Mouse (Mus musculus) C2C12 (cell line): ENCODE data around the gene Babam2. TPM values are rescaled to one million over a fixed set of nuclear protein-coding genes. Genes with fewer than 3 reads are reported as not detected.

Experiments
- H3K27me3 ChIP-seq: one replicate; pipeline ENCODE4 v1.6.1; 2011; ENCODE audit not compliant: control insufficient read depth, insufficient read depth, insufficient read length
- H3K36me3 ChIP-seq: one replicate; pipeline ENCODE4 v1.6.1; 2011; ENCODE audit not compliant: control insufficient read depth, insufficient read depth
- H3K4me3 ChIP-seq: one replicate; pipeline ENCODE4 v1.5.1; 2011; ENCODE audit warnings: mild to moderate bottlenecking, control low read depth; ENCODE audit not compliant: poor library complexity, insufficient read depth, severe bottlenecking
- H3K79me2 ChIP-seq: one replicate; pipeline ENCODE4 v1.6.1; 2011; ENCODE audit not compliant: control insufficient read depth, insufficient read depth
- H3K79me3 ChIP-seq: one replicate; pipeline ENCODE4 v1.6.1; 2011; ENCODE audit warnings: low read depth, control low read depth
- H3ac ChIP-seq: one replicate; pipeline ENCODE3; 2011; ENCODE audit warnings: low read depth; ENCODE audit not compliant: control insufficient read depth, insufficient read length
- CEBPB ChIP-seq: IDR thresholded peaks from one replicate; pipeline ENCODE4 v1.6.1; 2011; ENCODE audit warnings: low read depth, mild to moderate bottlenecking, control low read depth, moderate library complexity
- CTCF ChIP-seq: IDR thresholded peaks from one replicate; pipeline ENCODE4 v1.5.1; 2011; ENCODE audit not compliant: control insufficient read depth, insufficient read depth, insufficient read length
- FOSL1 ChIP-seq: IDR thresholded peaks from one replicate; pipeline ENCODE4 v1.8.0; 2011; ENCODE audit warnings: mild to moderate bottlenecking, low read length; ENCODE audit not compliant: poor library complexity, insufficient read depth, severe bottlenecking
- MAX ChIP-seq: IDR thresholded peaks from one replicate; pipeline ENCODE4 v1.6.1; 2011; ENCODE audit warnings: mild to moderate bottlenecking, control low read depth
- MYOD1 ChIP-seq: IDR thresholded peaks from one replicate; pipeline ENCODE4 v1.6.1; 2011; ENCODE audit warnings: low read depth; ENCODE audit not compliant: control insufficient read depth, insufficient read length
- MYOG ChIP-seq: IDR thresholded peaks from one replicate; pipeline ENCODE4 v1.6.1; 2011; ENCODE audit not compliant: control insufficient read depth, insufficient read length; ENCODE audit errors: extremely low read depth
- USF1 ChIP-seq: IDR thresholded peaks from one replicate; pipeline ENCODE4 v1.6.1; 2011; ENCODE audit warnings: low read depth, mild to moderate bottlenecking, control low read depth, moderate library complexity
- polyA plus RNA-seq: library from polyadenylated mRNA; unstranded; fragments of >200 nt; fragmentation: generic; extraction: Trizol; gene quantifications from one replicate; pipeline ENCODE4 v1.2.1, GENCODE M21; 2012; ENCODE audit warnings: missing spikeins

Babam2 gene
- polyA plus RNA-seq, 1 experiment: 36.0 TPM

GRCm38 (mm10) chr5:31808271-31808670 is 110.8 kb downstream of the Babam2 start:
- no peaks in the 10 kb centered on the region for H3K36me3 ChIP-seq
- no peak overlapping the region for H3K4me3 ChIP-seq
- no peaks in the 10 kb centered on the region for H3K79me3 ChIP-seq
- H3ac ChIP-seq: no peak overlapping the region
- TF ChIP-seq USF1 (no peak), CTCF (no peak), MYOD1 (no peak), FOSL1 (no peak), MAX (no peak), CEBPB (no peak), MYOG (no peak)
- H3K27me3 ChIP-seq: no peaks in the 10 kb centered on the region
- no peaks in the 10 kb centered on the region for H3K79me2 ChIP-seq

GRCm38 (mm10) chr5:31810796-31811662 is 113.5 kb downstream of the Babam2 start:
- H3K36me3 ChIP-seq: no peaks in the 10 kb centered on the region
- H3K79me3 ChIP-seq: peaks cover 2% of the 10 kb centered on the region
- no peak overlapping the region for H3ac ChIP-seq
- no peak overlapping the region for H3K4me3 ChIP-seq
- no peaks in the 10 kb centered on the region for H3K79me2 ChIP-seq
- H3K27me3 ChIP-seq: no peaks in the 10 kb centered on the region
- TF ChIP-seq USF1 (no peak), CTCF (no peak), MAX (no peak), FOSL1 (no peak), MYOD1 (no peak), CEBPB (no peak), MYOG (no peak)

- TF ChIP-seq MAX (no peak), MYOG (no peak), USF1 (no peak), MYOD1 (no peak), CEBPB (no peak), FOSL1 (no peak), CTCF (no peak)
- no peaks in the 10 kb centered on the region for H3K79me2 ChIP-seq
- H3K79me3 ChIP-seq: peaks cover 2% of the 10 kb centered on the region
- no peaks in the 10 kb centered on the region for H3K27me3 ChIP-seq
- H3ac ChIP-seq: no peak overlapping the region
- no peak overlapping the region for H3K4me3 ChIP-seq
- no peaks in the 10 kb centered on the region for H3K36me3 ChIP-seq
Measured at GRCm38 (mm10) chr5:31811663-31812001, 114.1 kb downstream of the Babam2 start.

- no peaks in the 10 kb centered on the region for H3K36me3 ChIP-seq
- TF ChIP-seq MYOG (no peak), MYOD1 (no peak), MAX (no peak), FOSL1 (no peak), CEBPB (no peak), CTCF (no peak), USF1 (no peak)
- H3K79me2 ChIP-seq: no peaks in the 10 kb centered on the region
- no peak overlapping the region for H3K4me3 ChIP-seq
- H3ac ChIP-seq: no peak overlapping the region
- peaks cover 2% of the 10 kb centered on the region for H3K79me3 ChIP-seq
- no peaks in the 10 kb centered on the region for H3K27me3 ChIP-seq
Measured at GRCm38 (mm10) chr5:31813156-31813675, 115.7 kb downstream of the Babam2 start.

- Histone ChIP-seq H3ac (no peak overlapping the region), H3K4me3 (no peak overlapping the region), H3K79me2 (no peaks in the 10 kb centered on the region), H3K79me3 (peaks cover 2% of the 10 kb centered on the region), H3K36me3 (no peaks in the 10 kb centered on the region), H3K27me3 (no peaks in the 10 kb centered on the region)
- TF ChIP-seq MYOD1 (no peak), USF1 (no peak), CTCF (no peak), CEBPB (no peak), FOSL1 (no peak), MYOG (no peak), MAX (no peak)
Measured at GRCm38 (mm10) chr5:31814068-31814467, 116.6 kb downstream of the Babam2 start.

GRCm38 (mm10) chr5:31815129-31815528 is 117.6 kb downstream of the Babam2 start:
- H3K79me3 ChIP-seq: peaks cover 2% of the 10 kb centered on the region
- no peaks in the 10 kb centered on the region for H3K36me3 ChIP-seq
- TF ChIP-seq MYOD1 (no peak), MYOG (no peak), USF1 (no peak), CEBPB (no peak), FOSL1 (no peak), CTCF (no peak), MAX (no peak)
- H3ac ChIP-seq: no peak overlapping the region
- no peak overlapping the region for H3K4me3 ChIP-seq
- H3K27me3 ChIP-seq: no peaks in the 10 kb centered on the region
- H3K79me2 ChIP-seq: no peaks in the 10 kb centered on the region
